Mouse (Mus musculus): ENCODE results near the gene Gm10322. TPM values are rescaled to one million over a fixed set of nuclear protein-coding genes. Genes with fewer than 3 reads are reported as not detected.

Gene Gm10322
- polyA plus RNA-seq (2015; fragmentation: Nextera tagmentation; extraction: Ambion mirVana) = not detected in 2 replicates

DNA sequence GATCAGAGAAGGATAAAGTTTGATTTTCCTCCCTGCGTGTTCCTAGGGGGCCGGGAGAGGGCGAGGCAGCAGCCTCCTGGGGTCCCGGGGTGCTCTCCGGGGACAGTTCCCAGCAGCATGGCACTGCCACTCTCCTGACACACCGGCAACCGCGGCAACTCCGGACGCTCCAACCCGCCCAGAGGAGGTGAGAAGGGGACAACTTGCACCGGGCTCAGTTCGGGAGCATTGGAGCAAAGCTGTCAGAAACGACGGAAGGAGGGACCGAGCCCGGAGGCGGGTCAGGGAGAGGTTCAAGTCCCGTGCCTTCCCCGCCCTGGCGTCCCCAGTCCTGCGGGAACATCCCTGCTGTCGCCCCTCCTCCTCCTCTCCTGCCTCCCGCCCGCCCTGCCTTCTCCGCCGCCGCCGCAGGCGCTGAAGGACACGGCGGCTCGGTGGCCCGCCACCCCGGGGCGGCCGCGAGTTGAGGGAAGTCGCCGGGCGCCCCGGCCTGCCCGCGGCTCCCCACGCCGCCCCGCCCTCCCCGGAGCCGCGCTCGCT is at the start of gene Gm10322:
TSS of gene Gm10322 (plus strand) at position 83 of the 540 bp plus-strand sequence.
- Histone ChIP-seq H3K9me3 (ENCODE audit: control insufficient read depth, low read length) (no peaks in the 10 kb centered on the region), H3K9ac (ENCODE audit: low read depth, low read length) (peak within 1 kb of the TSS; percentile 92), H3K27me3 (replicated peaks; ENCODE audit: control insufficient read depth, insufficient read depth, low read length) (no peaks in the 10 kb centered on the region), H3K4me2 (ENCODE audit: low read length) (peak within 1 kb of the TSS; percentile 80), H3K4me3 (ENCODE audit: low read length) (peak within 1 kb of the TSS; percentile 87), H3K4me1 (ENCODE audit: control insufficient read depth, insufficient read depth, low read depth, low read length) (peaks cover 15% of the 10 kb centered on the region), H3K36me3 (ENCODE audit: control insufficient read depth, insufficient read depth, low read length) (no peaks in the 10 kb centered on the region), H3K27ac (ENCODE audit: low read depth, low read length) (peak within 1 kb of the TSS; percentile 92)
- under 1% methylated on average over 28 of the region's 51 CpGs for WGBS
- peak; percentile 83 for ATAC-seq

DNA sequence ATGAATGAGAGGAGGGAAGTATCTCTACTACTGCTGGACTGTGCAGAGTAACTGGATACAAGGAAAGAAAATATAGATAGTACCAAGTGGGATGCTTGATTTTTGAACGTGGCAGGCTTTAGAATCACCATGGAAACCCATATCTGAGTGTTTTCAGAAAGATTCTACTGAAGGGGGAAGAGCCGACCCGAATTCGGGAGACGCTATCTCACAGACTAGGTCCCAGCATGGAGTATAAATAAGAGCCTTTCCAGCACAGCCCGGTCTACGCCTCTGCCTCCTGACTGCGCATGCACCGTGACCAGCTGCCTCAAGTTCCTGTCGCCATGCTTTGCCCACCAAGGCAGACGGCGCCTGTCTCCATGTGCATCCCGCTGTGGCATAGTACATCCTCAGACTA is 48.9 kb upstream of the Gm10322 start:
- no peak overlapping the region for H3K4me3 ChIP-seq (ENCODE audit: low read length)
- no peaks in the 10 kb centered on the region for H3K36me3 ChIP-seq (ENCODE audit: control insufficient read depth, insufficient read depth, low read length)
- no peaks in the 10 kb centered on the region for H3K4me1 ChIP-seq (ENCODE audit: control insufficient read depth, insufficient read depth, low read depth, low read length)
- no peaks in the 10 kb centered on the region for H3K9me3 ChIP-seq (ENCODE audit: control insufficient read depth, low read length)
- no peak overlapping the region for H3K4me2 ChIP-seq (ENCODE audit: low read length)
- WGBS = 94% methylated on average over 13 of the region's 13 CpGs
- no peak overlapping the region for H3K9ac ChIP-seq (ENCODE audit: low read depth, low read length)
- no peak overlapping the region for H3K27ac ChIP-seq (ENCODE audit: low read depth, low read length)
- H3K27me3 ChIP-seq (replicated peaks; ENCODE audit: control insufficient read depth, insufficient read depth, low read length) = no peaks in the 10 kb centered on the region
- ATAC-seq = no peak

DNA sequence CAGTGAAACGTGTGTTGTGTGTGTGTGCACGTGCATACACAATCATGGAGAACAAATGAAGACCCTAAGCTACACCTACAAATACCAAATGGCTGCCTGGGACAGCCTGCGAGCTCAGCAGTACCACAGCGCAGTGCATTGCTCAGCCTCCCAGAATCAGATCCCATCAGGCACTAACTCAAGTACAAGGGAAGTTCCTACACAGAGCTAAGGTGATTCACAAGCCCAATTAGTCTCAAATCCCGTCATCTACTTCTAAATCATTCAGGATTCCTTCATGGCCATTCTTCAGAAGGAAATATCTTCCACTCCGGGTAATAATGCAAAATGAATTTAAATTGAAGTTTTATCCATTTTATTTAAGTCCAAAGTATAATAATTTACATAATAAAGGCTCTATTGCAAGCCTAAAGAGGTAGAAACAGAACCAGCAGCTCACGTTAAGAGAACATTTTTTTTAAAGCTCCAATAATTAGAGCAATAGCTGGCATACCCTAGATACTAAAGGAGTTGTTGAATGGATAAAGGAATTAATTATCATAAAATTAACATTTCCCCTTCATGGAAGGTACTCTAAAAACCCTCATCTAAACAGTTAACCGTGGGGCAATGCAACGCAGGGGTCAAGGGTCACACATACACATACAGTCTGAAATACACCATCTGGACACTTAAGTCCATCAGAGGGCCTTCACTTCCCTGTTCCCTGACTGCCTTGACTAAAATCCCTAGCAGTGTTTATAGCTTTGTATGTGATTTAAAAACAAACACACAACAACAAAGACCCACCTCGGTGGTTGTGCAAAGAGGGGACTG is 47.0 kb upstream of the Gm10322 start:
- Histone ChIP-seq H3K4me2 (ENCODE audit: low read length) (no peak overlapping the region), H3K27ac (ENCODE audit: low read depth, low read length) (no peak overlapping the region), H3K9ac (ENCODE audit: low read depth, low read length) (no peak overlapping the region), H3K36me3 (ENCODE audit: control insufficient read depth, insufficient read depth, low read length) (no peaks in the 10 kb centered on the region), H3K4me3 (ENCODE audit: low read length) (no peak overlapping the region), H3K4me1 (ENCODE audit: control insufficient read depth, insufficient read depth, low read depth, low read length) (no peaks in the 10 kb centered on the region), H3K9me3 (ENCODE audit: control insufficient read depth, low read length) (no peaks in the 10 kb centered on the region), H3K27me3 (replicated peaks; ENCODE audit: control insufficient read depth, insufficient read depth, low read length) (no peaks in the 10 kb centered on the region)
- WGBS = 58% methylated on average over 10 of the region's 10 CpGs
- ATAC-seq = no peak

DNA sequence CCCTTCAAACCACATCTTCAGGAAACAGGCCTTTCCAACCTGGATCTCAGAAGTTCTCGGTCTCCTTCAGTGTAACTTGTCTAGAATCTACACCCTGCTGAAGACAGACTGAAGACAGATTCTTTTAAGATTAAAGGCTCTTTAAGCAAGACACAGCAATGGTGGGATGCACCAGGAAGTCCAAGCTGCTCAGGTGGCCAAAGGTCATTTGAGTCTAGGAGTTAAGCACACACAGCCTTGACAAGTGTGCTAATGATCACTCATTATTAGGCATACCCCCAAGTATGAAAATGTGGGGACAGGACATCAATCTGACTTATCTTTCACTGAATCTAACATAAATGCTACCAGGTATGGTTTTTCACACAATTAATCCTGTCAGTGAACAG is 46.4 kb upstream of the Gm10322 start:
- H3K27me3 ChIP-seq (replicated peaks; ENCODE audit: control insufficient read depth, insufficient read depth, low read length) = no peaks in the 10 kb centered on the region
- no peaks in the 10 kb centered on the region for H3K9me3 ChIP-seq (ENCODE audit: control insufficient read depth, low read length)
- no peak overlapping the region for H3K27ac ChIP-seq (ENCODE audit: low read depth, low read length)
- ATAC-seq = no peak
- H3K4me3 ChIP-seq (ENCODE audit: low read length) = no peak overlapping the region
- WGBS = 92% methylated on average over 1 of the region's 1 CpGs
- no peaks in the 10 kb centered on the region for H3K36me3 ChIP-seq (ENCODE audit: control insufficient read depth, insufficient read depth, low read length)
- H3K4me2 ChIP-seq (ENCODE audit: low read length) = no peak overlapping the region
- no peaks in the 10 kb centered on the region for H3K4me1 ChIP-seq (ENCODE audit: control insufficient read depth, insufficient read depth, low read depth, low read length)
- no peak overlapping the region for H3K9ac ChIP-seq (ENCODE audit: low read depth, low read length)

DNA sequence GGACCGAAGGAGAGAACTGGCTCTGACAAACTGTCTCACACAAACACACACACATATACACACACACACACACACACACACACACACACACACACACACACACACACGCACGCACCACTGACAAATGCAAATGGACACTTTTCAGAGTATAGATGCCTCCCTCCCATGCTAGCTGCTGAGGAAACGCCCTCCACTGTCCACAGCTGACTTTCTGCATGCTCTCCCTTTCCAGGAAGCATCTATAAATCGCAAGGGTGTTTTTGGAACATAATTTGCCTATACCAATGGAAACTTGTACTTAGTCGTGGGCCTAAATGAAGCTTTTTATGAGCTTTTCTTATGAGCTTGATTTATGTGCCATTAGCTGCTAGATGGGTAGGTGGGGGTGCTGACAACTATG is 45.5 kb upstream of the Gm10322 start:
- ATAC-seq = no peak

DNA sequence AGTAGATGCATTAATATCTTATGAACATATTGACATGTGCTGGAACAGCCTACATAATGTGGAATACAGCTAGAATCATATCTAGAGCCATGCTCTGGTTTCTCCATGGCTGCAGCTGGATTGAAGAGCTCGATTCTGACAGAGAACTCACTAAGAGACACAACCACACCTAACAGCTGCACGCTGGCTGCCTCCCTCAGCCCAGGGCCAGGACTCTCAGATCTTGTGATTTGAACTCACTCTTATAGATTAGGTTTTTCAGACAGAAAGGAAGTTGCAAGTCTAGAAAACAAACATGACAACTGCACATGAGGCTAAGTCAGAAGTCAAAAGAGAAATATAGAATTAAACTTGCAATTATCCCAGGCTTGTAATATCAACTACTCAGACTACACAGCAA is 45.1 kb upstream of the Gm10322 start:
- Histone ChIP-seq H3K4me1 (ENCODE audit: control insufficient read depth, insufficient read depth, low read depth, low read length) (no peaks in the 10 kb centered on the region), H3K9ac (ENCODE audit: low read depth, low read length) (no peak overlapping the region), H3K4me3 (ENCODE audit: low read length) (no peak overlapping the region), H3K27ac (ENCODE audit: low read depth, low read length) (no peak overlapping the region), H3K4me2 (ENCODE audit: low read length) (no peak overlapping the region), H3K36me3 (ENCODE audit: control insufficient read depth, insufficient read depth, low read length) (no peaks in the 10 kb centered on the region), H3K27me3 (replicated peaks; ENCODE audit: control insufficient read depth, insufficient read depth, low read length) (no peaks in the 10 kb centered on the region), H3K9me3 (ENCODE audit: control insufficient read depth, low read length) (no peaks in the 10 kb centered on the region)
- WGBS = 87% methylated on average over 2 of the region's 2 CpGs
- ATAC-seq = no peak

More for the DNA sequence above, 45.5 kb upstream of the Gm10322 start:
- no peak overlapping the region for H3K9ac ChIP-seq (ENCODE audit: low read depth, low read length)
- no peaks in the 10 kb centered on the region for H3K9me3 ChIP-seq (ENCODE audit: control insufficient read depth, low read length)
- H3K4me2 ChIP-seq (ENCODE audit: low read length) = no peak overlapping the region
- no peaks in the 10 kb centered on the region for H3K27me3 ChIP-seq (replicated peaks; ENCODE audit: control insufficient read depth, insufficient read depth, low read length)
- WGBS = 84% methylated on average over 6 of the region's 6 CpGs
- no peaks in the 10 kb centered on the region for H3K36me3 ChIP-seq (ENCODE audit: control insufficient read depth, insufficient read depth, low read length)
- H3K27ac ChIP-seq (ENCODE audit: low read depth, low read length) = no peak overlapping the region
- H3K4me3 ChIP-seq (ENCODE audit: low read length) = no peak overlapping the region
- no peaks in the 10 kb centered on the region for H3K4me1 ChIP-seq (ENCODE audit: control insufficient read depth, insufficient read depth, low read depth, low read length)

DNA sequence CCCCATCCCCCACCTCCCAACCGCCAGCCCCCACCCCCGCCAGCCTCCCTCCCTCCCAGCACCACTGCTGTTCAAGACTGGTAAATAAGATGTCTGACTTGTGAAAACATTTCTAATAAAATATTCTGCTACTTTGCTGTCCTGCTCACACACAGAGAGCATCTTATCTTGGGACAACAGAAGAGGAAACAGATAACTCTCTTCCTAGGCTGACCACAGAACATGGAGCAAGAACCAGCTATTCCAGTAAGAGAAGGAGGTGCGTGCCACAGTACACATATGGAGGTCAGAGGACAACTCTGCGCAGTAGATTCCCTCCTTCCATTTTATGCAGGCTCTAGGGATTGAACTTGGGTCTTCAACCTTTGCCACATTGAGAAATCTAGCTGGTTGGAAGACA is 44.6 kb upstream of the Gm10322 start:
- Histone ChIP-seq H3K9ac (ENCODE audit: low read depth, low read length) (no peak overlapping the region), H3K27me3 (replicated peaks; ENCODE audit: control insufficient read depth, insufficient read depth, low read length) (no peaks in the 10 kb centered on the region), H3K4me1 (ENCODE audit: control insufficient read depth, insufficient read depth, low read depth, low read length) (0 out of 2 replicates have a peak, but pooled peaks cover 2% of the 10 kb centered on the region), H3K4me3 (ENCODE audit: low read length) (no peak overlapping the region), H3K9me3 (ENCODE audit: control insufficient read depth, low read length) (no peaks in the 10 kb centered on the region), H3K4me2 (ENCODE audit: low read length) (no peak overlapping the region), H3K27ac (ENCODE audit: low read depth, low read length) (no peak overlapping the region), H3K36me3 (ENCODE audit: control insufficient read depth, insufficient read depth, low read length) (no peaks in the 10 kb centered on the region)
- no peak for ATAC-seq
- 90% methylated on average over 4 of the region's 4 CpGs for WGBS

DNA sequence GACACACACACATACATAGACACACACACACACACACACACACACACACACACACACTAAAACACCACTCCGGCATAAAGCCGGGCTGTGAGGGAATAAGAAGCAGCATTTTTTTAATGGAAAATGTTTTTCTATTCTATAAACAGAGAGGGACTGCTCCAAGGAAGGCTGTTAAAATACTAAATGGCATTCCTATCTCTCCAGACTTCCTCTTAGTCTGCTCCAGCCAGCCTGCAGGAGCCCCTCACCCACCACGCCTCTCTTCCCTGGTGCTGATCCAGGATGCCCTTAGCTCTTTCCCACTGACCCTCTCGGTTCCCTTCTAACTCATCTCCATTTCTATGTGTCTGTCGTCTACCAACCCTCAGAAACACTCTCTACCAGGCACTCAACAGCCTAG is 43.9 kb upstream of the Gm10322 start:
- Histone ChIP-seq H3K36me3 (ENCODE audit: control insufficient read depth, insufficient read depth, low read length) (no peaks in the 10 kb centered on the region), H3K4me2 (ENCODE audit: low read length) (no peak overlapping the region), H3K4me3 (ENCODE audit: low read length) (no peak overlapping the region), H3K9me3 (ENCODE audit: control insufficient read depth, low read length) (no peaks in the 10 kb centered on the region), H3K9ac (ENCODE audit: low read depth, low read length) (no peak overlapping the region), H3K4me1 (ENCODE audit: control insufficient read depth, insufficient read depth, low read depth, low read length) (peaks cover 4% of the 10 kb centered on the region; the same call in 1 of the 2 replicates), H3K27me3 (replicated peaks; ENCODE audit: control insufficient read depth, insufficient read depth, low read length) (no peaks in the 10 kb centered on the region), H3K27ac (ENCODE audit: low read depth, low read length) (no peak overlapping the region)
- no peak for ATAC-seq
- 87% methylated on average over 5 of the region's 5 CpGs for WGBS

DNA sequence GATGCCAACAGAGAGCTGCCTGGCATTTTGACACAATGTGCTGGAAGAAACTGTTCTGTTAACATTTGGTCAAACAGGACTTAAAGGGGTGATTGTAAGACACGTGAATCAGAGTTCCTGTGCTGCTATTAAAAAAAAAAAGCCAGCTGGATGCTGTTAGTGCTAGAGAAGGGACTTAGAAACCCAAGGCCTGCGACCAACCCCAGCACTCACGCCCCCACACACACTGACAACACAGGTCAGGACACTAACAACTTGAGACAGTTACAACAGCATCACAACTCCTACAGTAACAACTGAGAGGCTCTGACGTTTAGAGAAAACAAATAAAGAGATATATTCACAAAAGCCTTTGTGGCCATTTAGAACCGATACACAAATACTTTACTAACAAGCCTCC is 39.6 kb upstream of the Gm10322 start:
- ATAC-seq = no peak
- no peaks in the 10 kb centered on the region for H3K36me3 ChIP-seq (ENCODE audit: control insufficient read depth, insufficient read depth, low read length)
- H3K27me3 ChIP-seq (replicated peaks; ENCODE audit: control insufficient read depth, insufficient read depth, low read length) = no peaks in the 10 kb centered on the region
- H3K9me3 ChIP-seq (ENCODE audit: control insufficient read depth, low read length) = no peaks in the 10 kb centered on the region
- no peak overlapping the region for H3K27ac ChIP-seq (ENCODE audit: low read depth, low read length)
- H3K4me1 ChIP-seq (ENCODE audit: control insufficient read depth, insufficient read depth, low read depth, low read length) = peaks cover 4% of the 10 kb centered on the region; the same call in 1 of the 2 replicates
- H3K9ac ChIP-seq (ENCODE audit: low read depth, low read length) = no peak overlapping the region
- H3K4me3 ChIP-seq (ENCODE audit: low read length) = no peak overlapping the region
- WGBS = 58% methylated on average over 5 of the region's 5 CpGs
- H3K4me2 ChIP-seq (ENCODE audit: low read length) = no peak overlapping the region
